Mouse (Mus musculus) lung, postnatal 0 days (tissue): ENCODE measurements at regions not wholly inside any gene's neighbourhood (a gene's known extent, or its start where the extent isn't known, plus 50 kb on each side); places are given as distances from the start of the nearest gene placed in this dataset.

Source experiments
- ATAC-seq: fragments of 200-750 bp; cut with Nextera tagmentation; 2 replicates; pipeline ENCODE4 v1.8.0; 2017; ENCODE audit warnings: moderate library complexity
- DNase-seq: peaks from one replicate; pipeline ENCODE4 v3.0.0-alpha.2; 2016; ENCODE audit warnings: low spot score
- H3K27ac ChIP-seq: fragments of 300-500 bp; sonication (generic); 2 replicates; pipeline ENCODE4 v1.5.1; 2014; ENCODE audit warnings: antibody characterized with exemption, mild to moderate bottlenecking, low read length, mixed read lengths
- H3K27me3 ChIP-seq: fragments of 300-500 bp; sonication (generic); replicated peaks from 2 replicates; pipeline ENCODE4 v1.6.1; 2014; ENCODE audit warnings: low read length, mixed read lengths; ENCODE audit not compliant: insufficient read depth
- H3K36me3 ChIP-seq: fragments of 300-500 bp; sonication (generic); 2 replicates; pipeline ENCODE4 v1.6.1; 2014; ENCODE audit warnings: low read length, mixed read lengths; ENCODE audit not compliant: insufficient read depth
- H3K4me1 ChIP-seq: fragments of 300-500 bp; sonication (generic); 2 replicates; pipeline ENCODE4 v1.6.1; 2014; ENCODE audit warnings: antibody characterized with exemption, low read depth, low read length, mixed read lengths; ENCODE audit not compliant: insufficient read depth
- H3K4me2 ChIP-seq: fragments of 300-500 bp; sonication (generic); replicated peaks from 2 replicates; pipeline ENCODE4 v1.6.1; 2014; ENCODE audit warnings: low read depth, mild to moderate bottlenecking, low read length, moderate library complexity, mixed read lengths
- H3K4me3 ChIP-seq: fragments of 300-500 bp; sonication (generic); 2 replicates; pipeline ENCODE4 v1.5.1; 2014; ENCODE audit warnings: low read depth, low read length
- H3K9ac ChIP-seq: fragments of 300-500 bp; sonication (generic); replicated peaks from 2 replicates; pipeline ENCODE4 v1.6.1; 2014; ENCODE audit warnings: low read depth, mild to moderate bottlenecking
- H3K9me3 ChIP-seq: fragments of 300-500 bp; sonication (generic); 2 replicates; pipeline ENCODE4 v1.6.1; 2016; ENCODE audit warnings: low read length, mixed read lengths
- CTCF ChIP-seq: IDR thresholded peaks from 2 replicates; pipeline ENCODE4 v1.5.1; 2016; ENCODE audit warnings: antibody characterized with exemption, mild to moderate bottlenecking
- EP300 ChIP-seq: IDR thresholded peaks from 2 replicates; pipeline ENCODE4 v1.6.1; 2016; ENCODE audit warnings: antibody characterized with exemption, mild to moderate bottlenecking, control low read depth
- WGBS: fragments of 180-500 bp; shearing (Covaris S2); extraction: QIAGEN DNeasy Blood & Tissue Kit; methylation state at CpG from one replicate; pipeline ENCODE4 v1.1.7; 2014; 5-methylcytosine and 5-hydroxymethylcytosine counted together

DNA sequence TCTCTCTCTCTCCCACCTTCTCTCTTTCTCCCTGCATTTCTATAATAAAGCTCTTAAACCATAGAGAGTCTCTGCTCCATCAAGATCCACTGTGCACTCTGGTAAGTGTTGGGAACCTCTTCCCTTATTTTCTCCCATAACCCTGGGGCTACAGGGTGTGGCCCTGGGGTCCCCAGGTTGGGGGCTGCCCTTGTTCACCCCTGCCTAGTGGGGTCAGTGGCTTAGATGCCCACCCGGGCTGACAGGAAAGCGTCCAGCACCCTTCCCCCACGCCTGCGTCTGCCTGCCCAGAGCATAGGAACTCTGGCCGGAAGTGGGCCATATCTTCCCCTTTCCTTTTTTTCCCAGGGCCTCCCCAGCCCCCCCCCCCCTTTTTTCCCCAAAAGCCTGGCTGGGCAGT, 534.0 kb downstream of the Hdgfl1 start:
- H3K9me3 ChIP-seq = no peaks in the 10 kb centered on the region
- WGBS = 57% methylated on average over 5 of the region's 5 CpGs
- TF ChIP-seq CTCF (no peak), EP300 (no peak)
- H3K4me1 ChIP-seq = no peaks in the 10 kb centered on the region
- H3K9ac ChIP-seq = no peak overlapping the region
- DNase-seq (no peak), ATAC-seq (no peak)
- H3K4me3 ChIP-seq = no peak overlapping the region
- no peaks in the 10 kb centered on the region for H3K27me3 ChIP-seq
- no peak overlapping the region for H3K27ac ChIP-seq
- H3K4me2 ChIP-seq = no peak overlapping the region
- H3K36me3 ChIP-seq = no peaks in the 10 kb centered on the region

DNA sequence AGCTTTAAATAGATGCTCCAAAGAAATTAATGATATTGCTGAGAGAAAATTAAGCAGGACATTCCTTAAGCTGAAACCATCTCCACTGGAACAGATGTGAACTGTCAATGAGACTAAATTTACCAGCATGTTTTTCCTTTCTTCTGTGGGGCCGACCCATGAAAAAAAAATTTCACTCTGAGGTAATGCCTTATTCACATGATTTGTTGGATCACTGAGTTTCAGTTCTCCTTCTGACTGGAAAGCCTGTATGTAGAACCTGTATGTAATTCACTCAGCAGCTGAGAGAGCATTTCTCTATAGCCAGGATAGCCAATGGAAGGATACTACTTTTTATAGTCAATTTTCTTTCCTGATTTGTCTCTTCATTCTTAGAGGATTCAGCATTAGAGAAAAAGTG, 535.3 kb downstream of the Hdgfl1 start:
- H3K27ac ChIP-seq = no peak overlapping the region
- no peak for DNase-seq
- no peak for TF ChIP-seq CTCF
- TF ChIP-seq EP300 = no peak
- WGBS = 68% methylated on average over 1 of the region's 1 CpGs
- no peaks in the 10 kb centered on the region for H3K4me1 ChIP-seq
- no peak overlapping the region for H3K4me2 ChIP-seq
- no peaks in the 10 kb centered on the region for H3K9me3 ChIP-seq
- H3K4me3 ChIP-seq = no peak overlapping the region
- no peaks in the 10 kb centered on the region for H3K36me3 ChIP-seq
- ATAC-seq = no peak
- no peaks in the 10 kb centered on the region for H3K27me3 ChIP-seq
- no peak overlapping the region for H3K9ac ChIP-seq

DNA sequence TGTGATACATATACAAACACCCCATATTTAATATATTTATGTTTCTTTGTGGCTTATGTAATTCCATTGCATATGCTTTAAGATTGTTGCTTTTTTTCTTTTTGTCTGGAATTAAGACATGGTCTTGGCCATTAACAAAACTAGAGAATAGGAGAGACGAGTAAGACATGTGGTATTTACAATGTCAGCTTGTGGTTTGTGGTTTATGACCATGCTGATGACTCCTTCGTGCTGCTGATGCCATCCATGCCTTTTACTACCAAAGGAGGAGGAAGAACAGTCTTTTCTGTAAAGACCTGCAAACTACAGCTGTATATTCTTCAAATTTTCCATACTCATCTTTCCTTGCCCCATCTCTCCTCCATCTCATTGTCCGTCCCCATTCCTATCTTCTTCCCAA, 552.7 kb downstream of the Hdgfl1 start:
- H3K4me3 ChIP-seq = no peak overlapping the region
- no peaks in the 10 kb centered on the region for H3K9me3 ChIP-seq
- no peak overlapping the region for H3K27ac ChIP-seq
- ATAC-seq (no peak), DNase-seq (no peak)
- no peaks in the 10 kb centered on the region for H3K36me3 ChIP-seq
- H3K4me1 ChIP-seq = no peaks in the 10 kb centered on the region
- H3K4me2 ChIP-seq = no peak overlapping the region
- WGBS = 74% methylated on average over 3 of the region's 3 CpGs
- no peak overlapping the region for H3K9ac ChIP-seq
- H3K27me3 ChIP-seq = no peaks in the 10 kb centered on the region
- TF ChIP-seq CTCF = no peak
- TF ChIP-seq EP300 = no peak

DNA sequence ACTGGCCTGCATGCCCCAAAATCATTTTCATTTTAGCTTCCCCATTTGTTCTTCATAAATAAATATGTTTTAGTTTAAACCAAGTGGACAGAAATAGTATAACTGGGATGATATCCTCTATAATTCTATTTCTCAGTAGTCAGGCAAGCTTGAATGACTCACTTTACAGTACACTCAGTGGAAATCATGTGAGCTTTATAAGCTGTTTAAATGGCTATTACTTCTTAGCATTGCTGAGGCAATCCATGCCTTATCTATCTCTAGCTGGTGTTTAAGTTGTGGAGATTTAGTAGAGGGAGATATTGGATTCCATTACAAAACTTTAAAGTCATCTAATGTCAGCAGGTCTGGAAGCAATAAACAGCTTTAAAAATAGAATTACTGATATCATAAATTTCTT, 553.4 kb downstream of the Hdgfl1 start:
- H3K4me2 ChIP-seq = no peak overlapping the region
- H3K4me1 ChIP-seq = no peaks in the 10 kb centered on the region
- TF ChIP-seq EP300 (no peak), CTCF (no peak)
- ATAC-seq (no peak), DNase-seq (no peak)
- no peaks in the 10 kb centered on the region for H3K9me3 ChIP-seq
- no peaks in the 10 kb centered on the region for H3K36me3 ChIP-seq
- H3K27ac ChIP-seq = no peak overlapping the region
- no peaks in the 10 kb centered on the region for H3K27me3 ChIP-seq
- no peak overlapping the region for H3K4me3 ChIP-seq
- no peak overlapping the region for H3K9ac ChIP-seq

DNA sequence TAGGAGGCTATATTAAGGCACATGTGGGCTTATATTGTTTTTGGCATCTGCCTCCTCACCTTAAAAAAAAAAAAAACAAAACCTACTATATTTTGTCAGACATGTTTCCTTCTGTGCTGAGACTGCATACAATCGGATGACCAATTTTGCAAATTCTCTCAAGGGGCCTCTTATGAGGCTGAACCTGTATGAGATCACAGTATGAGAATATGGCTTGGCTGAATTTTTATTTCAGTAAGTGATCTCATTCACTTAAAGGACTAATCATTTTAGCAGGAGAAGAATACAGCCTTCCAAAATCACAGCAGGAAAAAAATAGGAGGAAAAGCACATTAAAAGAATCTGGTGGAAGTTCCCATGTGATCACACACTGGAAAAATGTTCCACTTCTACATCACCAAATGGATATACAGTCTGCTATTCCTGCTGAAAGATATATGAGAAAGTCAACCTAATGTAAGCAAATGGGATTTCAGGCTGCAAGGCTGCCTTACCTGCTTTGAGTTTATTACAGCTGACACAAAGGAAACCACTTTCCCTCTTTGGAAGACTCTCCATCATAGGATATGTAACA, 564.3 kb downstream of the Hdgfl1 start:
- Histone ChIP-seq H3K27ac (no peak overlapping the region), H3K9ac (no peak overlapping the region), H3K36me3 (no peaks in the 10 kb centered on the region), H3K4me3 (no peak overlapping the region), H3K9me3 (no peaks in the 10 kb centered on the region), H3K4me2 (no peak overlapping the region), H3K4me1 (no peaks in the 10 kb centered on the region), H3K27me3 (no peaks in the 10 kb centered on the region)
- TF ChIP-seq CTCF (no peak), EP300 (no peak)
- WGBS = 58% methylated on average over 1 of the region's 1 CpGs
- DNase-seq = no peak
- ATAC-seq = no peak

DNA sequence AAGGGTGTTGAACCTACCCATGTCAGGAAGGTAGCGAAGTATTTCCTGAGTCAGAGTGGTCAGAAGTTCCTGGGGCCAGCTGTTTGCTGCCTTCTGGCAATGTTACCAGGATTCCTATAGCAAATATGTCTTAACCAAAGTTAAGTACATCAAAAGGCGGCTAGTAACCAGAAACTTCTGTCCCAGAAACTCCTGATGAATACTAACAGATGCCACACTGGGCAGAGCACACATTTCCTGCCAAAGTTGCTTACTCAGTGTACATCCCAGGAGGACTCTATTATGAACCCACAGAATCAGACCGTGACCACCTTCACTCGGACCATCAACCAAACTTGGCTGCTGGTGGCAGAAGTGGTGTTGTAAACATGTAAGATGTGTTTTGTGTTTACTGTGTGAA, 575.3 kb downstream of the Hdgfl1 start:
- Histone ChIP-seq H3K27ac (no peak overlapping the region), H3K4me3 (no peak overlapping the region), H3K4me2 (no peak overlapping the region), H3K36me3 (no peaks in the 10 kb centered on the region), H3K27me3 (no peaks in the 10 kb centered on the region), H3K9me3 (no peaks in the 10 kb centered on the region), H3K4me1 (no peaks in the 10 kb centered on the region), H3K9ac (no peak overlapping the region)
- TF ChIP-seq EP300 = no peak
- TF ChIP-seq CTCF = no peak
- DNase-seq (no peak), ATAC-seq (no peak)
- WGBS = 78% methylated on average over 4 of the region's 4 CpGs

DNA sequence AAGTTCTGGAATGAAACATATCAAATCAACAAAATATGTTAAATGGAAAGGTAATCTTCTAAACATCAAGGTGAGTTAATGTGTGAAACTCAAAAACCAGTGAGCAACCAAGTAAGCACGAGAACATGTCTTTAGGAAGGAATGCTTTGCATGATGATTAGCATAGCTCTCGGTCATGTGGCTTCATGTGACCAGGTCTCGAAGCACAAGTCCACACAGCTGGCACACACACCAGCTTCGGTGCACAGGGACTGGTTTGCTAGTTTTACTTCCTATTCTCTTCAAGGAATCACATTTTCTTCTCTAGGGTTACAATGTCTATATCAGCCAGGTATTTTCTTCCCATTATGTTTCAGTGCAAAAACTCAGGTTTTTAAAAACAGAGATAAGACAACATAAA, 586.1 kb downstream of the Hdgfl1 start:
- DNase-seq = no peak
- Histone ChIP-seq H3K27me3 (no peaks in the 10 kb centered on the region), H3K9me3 (no peaks in the 10 kb centered on the region), H3K36me3 (no peaks in the 10 kb centered on the region), H3K4me3 (no peak overlapping the region), H3K4me1 (no peaks in the 10 kb centered on the region), H3K4me2 (no peak overlapping the region), H3K27ac (no peak overlapping the region), H3K9ac (no peak overlapping the region)
- WGBS = 85% methylated on average over 4 of the region's 4 CpGs
- no peak for ATAC-seq
- TF ChIP-seq CTCF = no peak
- no peak for TF ChIP-seq EP300
